In genomic region chr11:119657534-119657933, GRCm38 (mm10) we compare ENCODE assay signal across 16 mouse cellular contexts. TPM values are rescaled to one million over a fixed set of nuclear protein-coding genes. Genes with fewer than 3 reads are reported as not detected.
DNase-seq lines count a peak whose midpoint lies in the region; ATAC-seq lines count a peak whose summit lies in the region.
"Had no signal": no experiment of that assay in that cellular context is flagged by ENCODE, and none has a peak within 500 bp of the region (broad histone marks: within the 10 kb centered on the region; RNA-seq: fewer than 3 reads in every experiment).

No protein-coding gene starts in this region.

- H3K36me3 ChIP-seq in liver, embryonic 11.5 days (ENCODE audit: control insufficient read depth, insufficient read depth, low read length) = no peaks in the 10 kb centered on the region

- no peak overlapping the region for H3K9ac ChIP-seq in liver, embryonic 11.5 days (ENCODE audit: low read depth, low read length)
- H3K9ac ChIP-seq: forebrain, embryonic 13.5 days; hindbrain, embryonic 14.5 days had no signal

- no peak overlapping the region for H3K4me3 ChIP-seq in liver, embryonic 11.5 days (ENCODE audit: low read depth, low read length)
- H3K4me3 ChIP-seq: embryonic facial prominence, embryonic 10.5 days; forebrain, embryonic 13.5 days had no signal

- 0 out of 2 replicates have a peak overlapping the region, but pooled peaks have one; percentile 2 for H3K4me2 ChIP-seq in liver, embryonic 11.5 days
- H3K4me2 ChIP-seq: forebrain, embryonic 13.5 days; hindbrain, embryonic 14.5 days had no signal

- H3K27ac ChIP-seq in liver, embryonic 11.5 days (ENCODE audit: low read depth, low read length) = no peak overlapping the region
- H3K27ac ChIP-seq: embryonic facial prominence, embryonic 10.5 days; forebrain, embryonic 13.5 days; hindbrain, embryonic 14.5 days; stomach, postnatal 0 days had no signal

- peaks cover 15% of the 10 kb centered on the region for H3K4me1 ChIP-seq in liver, embryonic 11.5 days (replicated peaks; ENCODE audit: control insufficient read depth, insufficient read depth, low read length)
- H3K4me1 ChIP-seq: forebrain, embryonic 13.5 days had no signal

- H3K9me3 ChIP-seq in liver, embryonic 11.5 days (ENCODE audit: control insufficient read depth, low read length) = no peaks in the 10 kb centered on the region
- H3K9me3 ChIP-seq: embryonic facial prominence, embryonic 10.5 days; forebrain, embryonic 13.5 days had no signal

- peak; percentile 34 for DNase-seq in gastrocnemius, adult 18-20 months (ENCODE audit: low spot score)
- DNase-seq in gastrocnemius, postnatal 10 days = no peak
- peak; percentile 9 for DNase-seq in spleen, adult 12 weeks (ENCODE audit: low spot score)
- DNase-seq in spleen, adult 18-20 months = no peak
- no peak for DNase-seq in liver, embryonic 11.5 days (ENCODE audit: low spot score)
- DNase-seq in yolk sac, embryonic 10.5 days (ENCODE audit: low spot score) = no peak
- no peak for DNase-seq in adipocyte (ENCODE audit: low spot score)
- DNase-seq: cerebellum, adult 9-10 months; kidney, adult 2 months; right cerebral cortex, postnatal 4 days had no signal

- no peaks in the 10 kb centered on the region for H3K27me3 ChIP-seq in liver, embryonic 11.5 days (replicated peaks; ENCODE audit: control insufficient read depth, insufficient read depth, low read length)
- H3K27me3 ChIP-seq: forebrain, embryonic 13.5 days; Patski had no signal

- ATAC-seq in liver, embryonic 11.5 days (replicated peaks; ENCODE audit: low FRiP score) = no peak
- no peak for ATAC-seq in granulocyte monocyte progenitor cell, adult 5-6 weeks (replicated peaks; ENCODE audit: poor library complexity, severe bottlenecking)
- ATAC-seq: forebrain, embryonic 13.5 days; Patski had no signal

- WGBS in liver, embryonic 11.5 days = 74% methylated on average over 6 of the region's 6 CpGs

RNA-seq across cellular contexts. Expression of gene Rptor, which starts 54.8 kb away (rescaled TPM):
- 10 to 100 TPM; 23.3 to 28.1 TPM for total RNA-seq in gastrocnemius, adult 18-20 months (2021)
- total RNA-seq in gastrocnemius, postnatal 10 days (2021) = 10 to 100 TPM; 30.6 to 34.8 TPM
- 11.8 and 13.2 TPM in 2 replicates for polyA plus RNA-seq in liver, embryonic 11.5 days (2014; fragmentation: Nextera tagmentation; extraction: Ambion mirVana)
- total RNA-seq in granulocyte monocyte progenitor cell, adult 5-6 weeks (2014; fragmentation: Nextera tagmentation) = 23.8 and 33.0 TPM in 2 replicates
- 13.7 and 20.9 TPM in 2 replicates for total RNA-seq in granulocyte monocyte progenitor cell, adult 5-6 weeks (2017)

Comparison
In these comparisons a context has a peak if more than half of its experiments do, and no peak if none do; other contexts are left out.
1. DNase-seq: peak in gastrocnemius, adult 18-20 months (single experiment) and spleen, adult 12 weeks (single experiment); none in gastrocnemius, postnatal 10 days (single experiment), spleen, adult 18-20 months (0 of 2), liver, embryonic 11.5 days (single experiment), yolk sac, embryonic 10.5 days (single experiment) and adipocyte (single experiment).